ENCODE assay signal across 8 mouse cellular contexts in the genomic region with DNA sequence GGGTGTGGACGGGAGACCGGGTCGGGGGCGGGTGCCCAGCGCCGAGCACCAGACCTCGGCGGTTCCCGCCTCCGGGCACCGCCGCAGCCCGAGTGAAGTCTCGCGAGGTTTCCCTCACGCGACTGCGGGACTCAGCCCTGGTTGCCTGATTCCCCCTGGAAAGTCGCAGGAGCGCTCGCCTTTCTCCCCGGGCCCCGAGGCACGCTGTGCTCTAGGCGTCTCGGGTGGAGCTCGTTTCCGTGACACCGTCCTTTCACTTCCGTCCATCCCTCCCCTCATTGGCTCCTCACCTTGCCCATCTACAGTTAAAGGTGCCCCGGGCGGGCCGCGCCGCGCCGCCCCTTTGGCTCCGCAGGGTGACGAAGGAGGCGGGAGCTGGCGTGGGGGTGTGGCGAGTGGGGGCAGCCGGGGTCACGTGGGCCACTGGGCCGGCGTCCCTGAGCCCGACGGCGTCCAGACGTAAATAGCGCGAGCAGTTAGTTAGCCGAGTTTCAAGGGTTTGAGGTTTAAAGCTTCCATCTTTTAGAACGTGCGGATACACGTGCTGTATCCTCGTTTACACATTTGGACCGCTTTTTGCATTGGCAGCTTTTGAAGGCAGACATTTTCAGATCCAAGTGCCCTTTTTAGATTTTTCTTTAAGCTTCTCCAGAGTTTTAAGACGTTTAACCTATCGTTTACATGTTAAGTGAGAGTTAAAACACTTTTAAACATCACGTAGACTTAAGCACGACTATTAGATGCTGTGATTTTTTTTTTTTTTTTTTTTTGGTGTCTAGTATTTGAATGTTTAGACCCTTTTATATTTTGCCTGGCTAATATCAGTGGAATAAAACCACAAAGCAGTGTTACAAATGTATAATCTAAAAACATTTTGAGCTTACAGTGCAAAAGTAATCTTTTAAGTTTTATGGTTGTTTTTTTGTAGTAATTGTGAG. TPM values are rescaled to one million over a fixed set of nuclear protein-coding genes. Genes with fewer than 3 reads are reported as not detected.
A peak's percentile ranks its signal among the peaks of the same experiment; 100 is the strongest.
DNase-seq lines count a peak whose midpoint lies in the region; ATAC-seq lines count a peak whose summit lies in the region.

No protein-coding gene starts in this region.

- peaks cover 21% of the 10 kb centered on the region for H3K4me1 ChIP-seq in hindbrain, embryonic 14.5 days (replicated peaks; ENCODE audit: control insufficient read depth, insufficient read depth, low read length)

- DNase-seq in R1 (ENCODE audit: low read depth, low spot score) = peak; percentile 96
- DNase-seq in cerebellum, postnatal 25 days = peak; percentile 96 to 98
- peak; percentile 88 to 94 for DNase-seq in frontal cortex, postnatal 25 days (ENCODE audit: low spot score in 2 of 2)
- DNase-seq in hindbrain, embryonic 14.5 days (ENCODE audit: low spot score) = peak; percentile 90
- DNase-seq in layer of hippocampus, postnatal 36 days = peak; percentile 95 to 96
- peak; percentile 99 for DNase-seq in lung, postnatal 36 days
- DNase-seq in retina, postnatal 1 day = peak; percentile 99
- DNase-seq in urinary bladder, adult 18-20 months (ENCODE audit: low spot score in 2 of 2) = peak; percentile 92 to 96

- peak; percentile 97 for ATAC-seq in hindbrain, embryonic 14.5 days (ENCODE audit: low FRiP score)

- H3K27ac ChIP-seq in hindbrain, embryonic 14.5 days = peak overlapping the region; percentile 99

- peak overlapping the region; percentile 88 for H3K9ac ChIP-seq in hindbrain, embryonic 14.5 days

- H3K4me3 ChIP-seq in hindbrain, embryonic 14.5 days (replicated peaks; ENCODE audit: low read length) = peak overlapping the region; percentile 81

- no peaks in the 10 kb centered on the region for H3K9me3 ChIP-seq in hindbrain, embryonic 14.5 days (ENCODE audit: control insufficient read depth, low read length)

- H3K27me3 ChIP-seq in hindbrain, embryonic 14.5 days (ENCODE audit: control insufficient read depth, insufficient read depth, low read length) = no peaks in the 10 kb centered on the region

- peak overlapping the region; percentile 80 for H3K4me2 ChIP-seq in hindbrain, embryonic 14.5 days (replicated peaks)

- H3K36me3 ChIP-seq in hindbrain, embryonic 14.5 days (replicated peaks; ENCODE audit: control insufficient read depth, insufficient read depth) = peaks cover 16% of the 10 kb centered on the region; the same call in 1 of the 2 replicates

- under 1% methylated on average over 61 of the region's 62 CpGs for WGBS in hindbrain, embryonic 14.5 days

RNA-seq across cellular contexts. Expression of gene Cetn3, which starts 0.8 kb away (rescaled TPM):
- 232 and 250 TPM in 2 replicates for polyA plus RNA-seq in hindbrain, embryonic 14.5 days (2014; fragmentation: Nextera tagmentation; extraction: Ambion mirVana)
- 100 to 1,000 TPM; 103 to 104 TPM for total RNA-seq in layer of hippocampus, postnatal 36 days (2021)

Comparison
In these comparisons a context has a peak if more than half of its experiments do, and no peak if none do; other contexts are left out.
1. Peak in every context shown above with its lines: DNase-seq, ATAC-seq, H3K4me3 ChIP-seq and H3K27ac ChIP-seq.